Mouse (Mus musculus): Measurements from ENCODE around the gene Mark2. TPM values are rescaled to one million over a fixed set of nuclear protein-coding genes. Genes with fewer than 3 reads are reported as not detected.

Gene Mark2
- polyA plus RNA-seq, 1 experiment from 2014 or later = 51.9 TPM

- Histone ChIP-seq H3K4me2 (replicated peaks; ENCODE audit: low read depth, low read length) (peak within 1 kb of the TSS; percentile 84), H3K4me3 (ENCODE audit: low read length) (peak within 1 kb of the TSS; percentile 84), H3K27ac (ENCODE audit: low read depth, low read length) (peak within 1 kb of the TSS; percentile 88), H3K36me3 (ENCODE audit: control insufficient read depth, insufficient read depth, low read length) (peaks cover 18% of the 10 kb centered on the region), H3K9ac (ENCODE audit: low read depth, low read length) (peak within 1 kb of the TSS; percentile 95), H3K27me3 (ENCODE audit: control insufficient read depth, insufficient read depth, low read length) (no peaks in the 10 kb centered on the region), H3K4me1 (ENCODE audit: control insufficient read depth, insufficient read depth, low read length) (peaks cover 49% of the 10 kb centered on the region), H3K9me3 (ENCODE audit: control insufficient read depth, low read length) (peaks cover 3% of the 10 kb centered on the region; the same call in 1 of the 2 replicates)
- ATAC-seq (ENCODE audit: low FRiP score, low TSS enrichment) = peak; percentile 30
- WGBS = 4% methylated on average over 27 of the region's 28 CpGs
Measured at GRCm38 (mm10) chr19:7267091-7267741, 74.4 kb downstream of the Mark2 start, which contains the start of gene Rcor2. TSS of gene Rcor2 (plus strand) at chr19:7267325.

- ATAC-seq (ENCODE audit: low FRiP score, low TSS enrichment) = no peak
- 0 out of 2 replicates have a peak overlapping the region, but pooled peaks have one; percentile 95 for H3K9ac ChIP-seq (ENCODE audit: low read depth, low read length)
- H3K27ac ChIP-seq (ENCODE audit: low read depth, low read length) = peak overlapping the region; percentile 88
- H3K4me2 ChIP-seq (replicated peaks; ENCODE audit: low read depth, low read length) = 0 out of 2 replicates have a peak overlapping the region, but pooled peaks have one; percentile 5
- H3K27me3 ChIP-seq (ENCODE audit: control insufficient read depth, insufficient read depth, low read length) = no peaks in the 10 kb centered on the region
- H3K36me3 ChIP-seq (ENCODE audit: control insufficient read depth, insufficient read depth, low read length) = peaks cover 11% of the 10 kb centered on the region; the same call in 1 of the 2 replicates
- H3K4me3 ChIP-seq (ENCODE audit: low read length) = no peak overlapping the region
- WGBS = 51% methylated on average over 4 of the region's 4 CpGs
- H3K4me1 ChIP-seq (ENCODE audit: control insufficient read depth, insufficient read depth, low read length) = peaks cover 49% of the 10 kb centered on the region
- H3K9me3 ChIP-seq (ENCODE audit: control insufficient read depth, low read length) = peaks cover 5% of the 10 kb centered on the region; the same call in 1 of the 2 replicates
Measured at GRCm38 (mm10) chr19:7266421-7266831, 75.2 kb downstream of the Mark2 start.

- H3K4me1 ChIP-seq (ENCODE audit: control insufficient read depth, insufficient read depth, low read length) = peaks cover 49% of the 10 kb centered on the region
- peak overlapping the region; percentile 28; the same call in 1 of the 2 replicates for H3K9ac ChIP-seq (ENCODE audit: low read depth, low read length)
- no peak for ATAC-seq (ENCODE audit: low FRiP score, low TSS enrichment)
- 20% methylated on average over 14 of the region's 14 CpGs for WGBS
- peaks cover 5% of the 10 kb centered on the region; the same call in 1 of the 2 replicates for H3K9me3 ChIP-seq (ENCODE audit: control insufficient read depth, low read length)
- H3K27me3 ChIP-seq (ENCODE audit: control insufficient read depth, insufficient read depth, low read length) = no peaks in the 10 kb centered on the region
- H3K36me3 ChIP-seq (ENCODE audit: control insufficient read depth, insufficient read depth, low read length) = peaks cover 3% of the 10 kb centered on the region; the same call in 1 of the 2 replicates
- no peak overlapping the region for H3K4me3 ChIP-seq (ENCODE audit: low read length)
- peak overlapping the region; percentile 88 for H3K27ac ChIP-seq (ENCODE audit: low read depth, low read length)
- H3K4me2 ChIP-seq (replicated peaks; ENCODE audit: low read depth, low read length) = 0 out of 2 replicates have a peak overlapping the region, but pooled peaks have one; percentile 5
Measured at GRCm38 (mm10) chr19:7265478-7266191, 76.0 kb downstream of the Mark2 start.

- H3K4me2 ChIP-seq (replicated peaks; ENCODE audit: low read depth, low read length) = no peak overlapping the region
- peak overlapping the region; percentile 23; the same call in 1 of the 2 replicates for H3K9ac ChIP-seq (ENCODE audit: low read depth, low read length)
- H3K4me3 ChIP-seq (ENCODE audit: low read length) = no peak overlapping the region
- H3K4me1 ChIP-seq (ENCODE audit: control insufficient read depth, insufficient read depth, low read length) = peaks cover 47% of the 10 kb centered on the region
- H3K27me3 ChIP-seq (ENCODE audit: control insufficient read depth, insufficient read depth, low read length) = no peaks in the 10 kb centered on the region
- H3K27ac ChIP-seq (ENCODE audit: low read depth, low read length) = peak overlapping the region; percentile 37
- ATAC-seq (ENCODE audit: low FRiP score, low TSS enrichment) = no peak
- H3K9me3 ChIP-seq (ENCODE audit: control insufficient read depth, low read length) = peaks cover 5% of the 10 kb centered on the region; the same call in 1 of the 2 replicates
- no peaks in the 10 kb centered on the region for H3K36me3 ChIP-seq (ENCODE audit: control insufficient read depth, insufficient read depth, low read length)
- WGBS = 15% methylated on average over 5 of the region's 6 CpGs
Measured at GRCm38 (mm10) chr19:7264766-7265331, 76.8 kb downstream of the Mark2 start.

GRCm38 (mm10) chr19:7264088-7264765 is 77.4 kb downstream of the Mark2 start:
- Histone ChIP-seq H3K9me3 (ENCODE audit: control insufficient read depth, low read length) (peaks cover 5% of the 10 kb centered on the region; the same call in 1 of the 2 replicates), H3K36me3 (ENCODE audit: control insufficient read depth, insufficient read depth, low read length) (no peaks in the 10 kb centered on the region), H3K27me3 (ENCODE audit: control insufficient read depth, insufficient read depth, low read length) (no peaks in the 10 kb centered on the region), H3K4me1 (ENCODE audit: control insufficient read depth, insufficient read depth, low read length) (peaks cover 41% of the 10 kb centered on the region), H3K4me2 (replicated peaks; ENCODE audit: low read depth, low read length) (no peak overlapping the region), H3K27ac (ENCODE audit: low read depth, low read length) (no peak overlapping the region), H3K9ac (ENCODE audit: low read depth, low read length) (peak overlapping the region; percentile 23), H3K4me3 (ENCODE audit: low read length) (no peak overlapping the region)
- 16% methylated on average over 9 of the region's 9 CpGs for WGBS
- ATAC-seq (ENCODE audit: low FRiP score, low TSS enrichment) = no peak; the same call in 1 of the 2 replicates

GRCm38 (mm10) chr19:7262592-7262991 is 79.1 kb downstream of the Mark2 start:
- no peak overlapping the region for H3K9ac ChIP-seq (ENCODE audit: low read depth, low read length)
- H3K36me3 ChIP-seq (ENCODE audit: control insufficient read depth, insufficient read depth, low read length) = no peaks in the 10 kb centered on the region
- H3K27me3 ChIP-seq (ENCODE audit: control insufficient read depth, insufficient read depth, low read length) = no peaks in the 10 kb centered on the region
- H3K4me3 ChIP-seq (ENCODE audit: low read length) = no peak overlapping the region
- peaks cover 5% of the 10 kb centered on the region; the same call in 1 of the 2 replicates for H3K9me3 ChIP-seq (ENCODE audit: control insufficient read depth, low read length)
- peaks cover 34% of the 10 kb centered on the region for H3K4me1 ChIP-seq (ENCODE audit: control insufficient read depth, insufficient read depth, low read length)
- ATAC-seq (ENCODE audit: low FRiP score, low TSS enrichment) = no peak
- no peak overlapping the region for H3K27ac ChIP-seq (ENCODE audit: low read depth, low read length)
- 92% methylated on average over 1 of the region's 1 CpGs for WGBS
- H3K4me2 ChIP-seq (replicated peaks; ENCODE audit: low read depth, low read length) = no peak overlapping the region

GRCm38 (mm10) chr19:7261964-7262363 is 79.7 kb downstream of the Mark2 start:
- no peak for ATAC-seq (ENCODE audit: low FRiP score, low TSS enrichment)
- H3K27me3 ChIP-seq (ENCODE audit: control insufficient read depth, insufficient read depth, low read length) = no peaks in the 10 kb centered on the region
- H3K36me3 ChIP-seq (ENCODE audit: control insufficient read depth, insufficient read depth, low read length) = no peaks in the 10 kb centered on the region
- H3K9ac ChIP-seq (ENCODE audit: low read depth, low read length) = no peak overlapping the region
- H3K9me3 ChIP-seq (ENCODE audit: control insufficient read depth, low read length) = peaks cover 5% of the 10 kb centered on the region; the same call in 1 of the 2 replicates
- H3K27ac ChIP-seq (ENCODE audit: low read depth, low read length) = no peak overlapping the region
- H3K4me3 ChIP-seq (ENCODE audit: low read length) = no peak overlapping the region
- no peak overlapping the region for H3K4me2 ChIP-seq (replicated peaks; ENCODE audit: low read depth, low read length)
- peaks cover 28% of the 10 kb centered on the region for H3K4me1 ChIP-seq (ENCODE audit: control insufficient read depth, insufficient read depth, low read length)
- whole genome bisulfite sequencing = 94% methylated on average over 3 of the region's 3 CpGs

- WGBS = 96% methylated on average over 1 of the region's 1 CpGs
- Histone ChIP-seq H3K27me3 (ENCODE audit: control insufficient read depth, insufficient read depth, low read length) (no peaks in the 10 kb centered on the region), H3K4me3 (ENCODE audit: low read length) (no peak overlapping the region), H3K4me2 (replicated peaks; ENCODE audit: low read depth, low read length) (no peak overlapping the region), H3K9me3 (ENCODE audit: control insufficient read depth, low read length) (peaks cover 5% of the 10 kb centered on the region; the same call in 1 of the 2 replicates), H3K36me3 (ENCODE audit: control insufficient read depth, insufficient read depth, low read length) (no peaks in the 10 kb centered on the region), H3K4me1 (ENCODE audit: control insufficient read depth, insufficient read depth, low read length) (peaks cover 23% of the 10 kb centered on the region), H3K9ac (ENCODE audit: low read depth, low read length) (no peak overlapping the region), H3K27ac (ENCODE audit: low read depth, low read length) (no peak overlapping the region)
- no peak for ATAC-seq (ENCODE audit: low FRiP score, low TSS enrichment)
Measured at GRCm38 (mm10) chr19:7261476-7261875, 80.2 kb downstream of the Mark2 start.

Data from kidney, embryonic 14.5 days (tissue).